Mouse (Mus musculus) spleen, adult 2 months (tissue): ENCODE data around the gene C1qtnf9. TPM values are rescaled to one million over a fixed set of nuclear protein-coding genes. Genes with fewer than 3 reads are reported as not detected.

ENCODE experiments used
- DNase-seq, 2 experiments: peaks; one replicate each; pipeline versions ENCODE4 v3.0.0 to v3.0.0-alpha.2; 2012 to 2021; ENCODE audit warnings: low spot score in 2 of 2, low read depth in 1 of 2
- H3K27ac ChIP-seq: fragments of 200-500 bp; 2 replicates; pipeline ENCODE4 v1.5.1; 2012; ENCODE audit warnings: low read length, inconsistent platforms; ENCODE audit not compliant: insufficient read depth
- H3K27me3 ChIP-seq: fragments of 200-500 bp; 2 replicates; pipeline ENCODE4 v1.6.1; 2012; ENCODE audit warnings: mild to moderate bottlenecking, moderate library complexity, low read length, inconsistent platforms; ENCODE audit not compliant: control insufficient read depth, insufficient read depth
- H3K36me3 ChIP-seq: fragments of 200-500 bp; 2 replicates; pipeline ENCODE4 v1.6.1; 2012; ENCODE audit warnings: mild to moderate bottlenecking, low read length, inconsistent platforms; ENCODE audit not compliant: control insufficient read depth, insufficient read depth
- H3K4me1 ChIP-seq: fragments of 200-500 bp; 2 replicates; pipeline ENCODE4 v1.6.1; 2011; ENCODE audit warnings: inconsistent platforms; ENCODE audit not compliant: control insufficient read depth, insufficient read depth, insufficient read length
- H3K4me3 ChIP-seq: fragments of 200-500 bp; 2 replicates; pipeline ENCODE4 v1.5.1; 2011; ENCODE audit warnings: mild to moderate bottlenecking, inconsistent platforms; ENCODE audit not compliant: insufficient read depth, insufficient read length; ENCODE audit errors: extremely low read depth
- CTCF ChIP-seq: fragments of 200-500 bp; IDR thresholded peaks from 2 replicates; pipeline ENCODE4 v1.5.1; 2011; ENCODE audit warnings: mild to moderate bottlenecking, inconsistent platforms; ENCODE audit not compliant: insufficient read depth, insufficient read length, insufficient replicate concordance; ENCODE audit errors: extremely low read depth
- POLR2A ChIP-seq: fragments of 200-500 bp; IDR thresholded peaks from 2 replicates; pipeline ENCODE4 v1.6.1; 2011; ENCODE audit warnings: low read depth, low read length, inconsistent platforms
- WGBS: fragments of 180-500 bp; shearing (Covaris S2); methylation state at CpG from one replicate; pipeline ENCODE4 v1.1.7; 2018; 5-methylcytosine and 5-hydroxymethylcytosine counted together
- polyA plus RNA-seq: library from polyadenylated mRNA; depleted of rRNA; stranded (reverse); fragments of >200 nt; gene quantifications from 2 replicates; pipeline ENCODE4 v1.2.3, GENCODE M21; 2012; rRNA removed

Gene C1qtnf9
- 0.23 and 0.31 TPM in 2 replicates for polyA plus RNA-seq

DNA sequence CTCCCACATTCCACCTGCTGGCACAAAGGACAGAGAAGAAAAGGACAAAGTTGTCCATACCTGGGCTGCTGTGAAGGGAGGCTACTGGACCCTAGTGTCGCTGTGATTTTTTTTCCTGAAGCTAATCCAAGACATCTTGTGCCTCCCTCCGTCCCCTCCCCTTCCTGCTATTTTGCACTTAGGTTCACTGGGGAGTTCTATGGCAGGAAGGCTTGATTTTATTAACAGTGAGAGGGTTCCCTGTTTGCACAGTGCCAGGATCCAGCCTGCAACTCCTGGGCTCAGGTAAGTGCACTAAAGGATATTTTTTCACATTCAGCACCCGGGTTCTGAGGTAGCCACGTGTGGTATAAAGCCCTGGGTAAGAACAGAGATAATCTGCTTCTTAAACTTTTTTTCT lies at the start of gene C1qtnf9:
Gene C1qtnf9, plus strand, starts transcription at position 251 of the 400 bp plus-strand sequence.
- no peak for DNase-seq
- TF ChIP-seq CTCF = no peak
- TF ChIP-seq POLR2A = no peak
- Histone ChIP-seq H3K27me3 (no peaks in the 10 kb centered on the region), H3K4me1 (no peaks in the 10 kb centered on the region), H3K27ac (no peak within 1 kb of the TSS), H3K36me3 (no peaks in the 10 kb centered on the region), H3K4me3 (no peak within 1 kb of the TSS)
- WGBS = 77% methylated on average over 4 of the region's 4 CpGs

DNA sequence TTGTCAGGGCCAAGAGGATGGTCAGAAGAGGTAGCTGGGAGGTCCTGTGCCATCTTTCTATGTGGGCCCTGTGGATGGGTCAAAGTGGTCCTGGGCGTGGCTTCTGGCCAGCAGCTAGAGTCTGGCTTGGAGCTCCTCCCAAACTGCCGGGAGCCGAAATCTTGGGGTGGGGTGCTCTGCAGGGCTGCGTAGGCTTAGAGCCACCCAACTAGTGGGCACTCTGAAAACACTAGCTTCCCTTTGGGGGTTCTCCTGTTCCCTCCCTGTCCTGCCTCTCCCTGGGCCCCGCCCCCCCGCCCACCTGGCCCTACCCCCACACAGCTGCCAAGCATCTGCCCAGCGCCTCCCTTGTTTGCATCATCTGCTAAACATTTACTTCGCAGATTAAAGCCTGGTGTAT lies 46.6 kb upstream of the C1qtnf9 start:
- H3K27me3 ChIP-seq = no peaks in the 10 kb centered on the region
- no peak overlapping the region for H3K4me3 ChIP-seq
- peaks cover 11% of the 10 kb centered on the region for H3K4me1 ChIP-seq
- no peak for DNase-seq
- WGBS = 21% methylated on average over 7 of the region's 8 CpGs
- H3K27ac ChIP-seq = no peak overlapping the region
- H3K36me3 ChIP-seq = no peaks in the 10 kb centered on the region
- TF ChIP-seq POLR2A = no peak
- no peak for TF ChIP-seq CTCF

DNA sequence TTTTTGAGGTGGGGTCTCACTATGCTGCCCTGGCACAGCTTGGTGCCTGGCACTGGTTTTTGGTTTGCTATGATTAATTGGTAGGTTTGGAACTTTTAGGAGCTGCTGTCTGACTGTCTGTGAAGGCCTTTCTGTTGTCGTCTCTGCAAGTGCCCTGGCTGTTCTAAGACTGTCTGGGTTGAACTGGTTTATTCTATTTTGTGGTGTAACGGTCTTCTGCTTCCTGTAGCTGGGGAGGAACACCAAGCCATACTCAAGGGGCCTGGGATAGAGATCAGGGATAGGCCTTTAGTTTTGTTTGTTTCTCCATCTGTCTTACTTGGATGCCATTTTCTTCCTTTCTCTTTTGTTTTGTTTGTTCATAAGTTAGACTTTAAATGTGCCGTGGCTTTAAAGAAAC lies 46.0 kb upstream of the C1qtnf9 start:
- no peaks in the 10 kb centered on the region for H3K36me3 ChIP-seq
- peaks cover 12% of the 10 kb centered on the region for H3K4me1 ChIP-seq
- TF ChIP-seq POLR2A = no peak
- no peak for TF ChIP-seq CTCF
- H3K4me3 ChIP-seq = no peak overlapping the region
- no peak for DNase-seq
- H3K27me3 ChIP-seq = no peaks in the 10 kb centered on the region
- peak overlapping the region; percentile 26 for H3K27ac ChIP-seq
- 14% methylated on average over 3 of the region's 3 CpGs for WGBS

DNA sequence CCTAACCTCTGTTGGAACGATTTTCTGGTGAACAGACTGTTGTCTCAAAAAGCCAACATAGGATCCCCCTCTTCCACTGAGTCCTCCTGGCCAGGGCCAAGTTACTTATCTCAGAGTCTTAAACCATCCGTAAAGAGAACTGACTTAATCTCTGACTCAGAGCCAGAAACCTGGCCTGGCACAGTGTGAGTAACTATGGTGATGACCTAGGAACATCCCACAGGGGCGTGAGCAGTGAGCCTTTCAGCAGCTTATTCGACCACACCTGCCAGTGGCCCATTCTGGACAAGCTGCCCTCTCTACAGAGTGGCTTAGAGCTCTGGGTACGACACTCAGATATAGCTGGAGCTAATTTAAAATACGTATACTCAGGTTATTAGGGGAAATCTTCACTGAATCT lies 41.8 kb upstream of the C1qtnf9 start:
- Histone ChIP-seq H3K36me3 (no peaks in the 10 kb centered on the region), H3K4me1 (peaks cover 14% of the 10 kb centered on the region), H3K4me3 (no peak overlapping the region), H3K27me3 (no peaks in the 10 kb centered on the region), H3K27ac (no peak overlapping the region)
- no peak for TF ChIP-seq CTCF
- no peak for TF ChIP-seq POLR2A
- 51% methylated on average over 6 of the region's 6 CpGs for WGBS
- DNase-seq = no peak

DNA sequence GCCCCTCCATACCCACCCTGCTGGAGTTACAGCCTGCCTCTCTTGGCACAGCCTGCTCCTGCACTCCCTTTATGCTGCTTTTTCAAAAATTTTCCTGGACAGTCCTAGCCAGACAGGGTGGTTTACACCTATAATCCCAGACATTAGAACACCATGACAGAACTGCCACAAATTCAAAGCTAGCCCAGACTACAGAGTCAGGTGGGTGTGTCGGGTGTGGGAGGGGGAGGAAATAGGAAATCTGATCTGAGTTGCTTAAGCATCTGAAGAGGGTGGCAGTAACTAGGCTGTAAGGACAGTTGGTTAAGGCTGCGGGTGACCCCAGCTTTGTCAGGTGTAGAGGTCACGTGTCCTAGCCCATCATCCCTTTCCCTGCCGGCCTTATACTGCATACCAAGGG lies 40.8 kb upstream of the C1qtnf9 start:
- TF ChIP-seq CTCF = no peak
- TF ChIP-seq POLR2A = no peak
- Histone ChIP-seq H3K27me3 (no peaks in the 10 kb centered on the region), H3K4me1 (peaks cover 17% of the 10 kb centered on the region), H3K27ac (no peak overlapping the region), H3K4me3 (no peak overlapping the region), H3K36me3 (no peaks in the 10 kb centered on the region)
- WGBS = 52% methylated on average over 4 of the region's 4 CpGs
- no peak for DNase-seq

DNA sequence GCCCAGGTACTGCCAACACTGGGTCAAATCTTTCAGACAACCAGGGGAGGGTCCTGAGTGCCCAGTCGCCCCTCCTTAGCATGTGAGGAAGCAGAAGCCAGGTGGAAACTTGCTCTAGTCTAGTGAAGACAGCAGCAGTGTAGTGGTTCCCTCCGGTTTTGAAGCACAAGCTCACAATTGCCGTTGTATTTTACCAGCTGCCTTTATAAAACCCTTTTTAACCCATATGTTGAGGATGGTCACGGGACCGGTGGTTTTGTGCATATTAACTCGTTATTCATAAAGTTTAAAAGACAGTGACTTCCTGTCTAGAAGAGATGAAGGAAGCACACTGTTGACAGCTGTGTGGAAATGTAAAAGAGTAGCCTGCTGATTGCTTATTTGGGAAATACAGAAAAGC lies 35.9 kb upstream of the C1qtnf9 start:
- no peaks in the 10 kb centered on the region for H3K36me3 ChIP-seq
- peak overlapping the region; percentile 76 for H3K27ac ChIP-seq
- H3K4me3 ChIP-seq = no peak overlapping the region
- no peaks in the 10 kb centered on the region for H3K27me3 ChIP-seq
- peaks cover 37% of the 10 kb centered on the region; the same call in 1 of the 2 replicates for H3K4me1 ChIP-seq
- 8% methylated on average over 6 of the region's 6 CpGs for WGBS
- TF ChIP-seq CTCF (no peak), POLR2A (no peak)
- peak in 1 of 2 experiments; percentile 35 for DNase-seq

DNA sequence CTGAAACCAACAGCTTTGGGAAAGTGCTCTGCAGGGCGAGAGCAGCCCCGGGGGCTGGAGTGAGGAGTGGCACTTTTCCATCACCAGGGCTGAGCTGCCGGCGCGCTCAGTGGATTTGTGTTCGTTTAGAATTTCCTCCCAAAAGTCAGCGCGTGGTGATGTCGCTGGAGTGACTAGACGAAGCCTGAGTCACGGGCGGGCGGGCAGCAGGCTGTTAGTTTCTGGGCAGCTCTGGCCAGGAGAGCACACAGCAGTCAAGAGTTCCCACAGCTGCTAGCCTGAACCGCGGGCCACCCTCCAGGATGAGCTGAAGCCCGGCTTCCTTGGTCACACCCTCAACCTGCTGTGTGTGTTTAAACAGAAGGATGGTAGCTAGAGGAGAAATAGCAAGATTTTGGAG lies 35.1 kb upstream of the C1qtnf9 start:
- peak overlapping the region; percentile 65 for H3K27ac ChIP-seq
- no peaks in the 10 kb centered on the region for H3K27me3 ChIP-seq
- H3K4me1 ChIP-seq = peaks cover 39% of the 10 kb centered on the region; the same call in 1 of the 2 replicates
- TF ChIP-seq POLR2A = no peak
- H3K36me3 ChIP-seq = no peaks in the 10 kb centered on the region
- peak in 1 of 2 experiments; percentile 50 for DNase-seq
- 2% methylated on average over 16 of the region's 16 CpGs for WGBS
- H3K4me3 ChIP-seq = peak overlapping the region; percentile 37
